Mouse (Mus musculus): ENCODE data around the gene Ank2. TPM values are rescaled to one million over a fixed set of nuclear protein-coding genes. Genes with fewer than 3 reads are reported as not detected.

Ank2 gene
- polyA plus RNA-seq, 1 experiment, result 352 TPM

GRCm38 (mm10) chr3:127116226-127116625, 382.9 kb downstream of the Ank2 start:
- no peak overlapping the region for H3K27ac ChIP-seq (ENCODE audit: insufficient read depth, low read length)
- peaks cover 9% of the 10 kb centered on the region for H3K4me1 ChIP-seq (ENCODE audit: control insufficient read depth, insufficient read depth, low read length)
- TF ChIP-seq POLR2A (IDR thresholded peaks at IDR 0.05; ENCODE audit: extremely low read depth, insufficient read depth, low read length) (no peak), CTCF (IDR thresholded peaks at IDR 0.05; ENCODE audit: extremely low read depth, insufficient read depth, low read length) (no peak)
- H3K4me3 ChIP-seq (ENCODE audit: insufficient read depth, low read length), result no peak overlapping the region

GRCm38 (mm10) chr3:127113238-127113637, 385.9 kb downstream of the Ank2 start:
- Histone ChIP-seq H3K4me1 (ENCODE audit: control insufficient read depth, insufficient read depth, low read length) (peaks cover 14% of the 10 kb centered on the region), H3K27ac (ENCODE audit: insufficient read depth, low read length) (no peak overlapping the region), H3K4me3 (ENCODE audit: insufficient read depth, low read length) (no peak overlapping the region)
- TF ChIP-seq CTCF (IDR thresholded peaks at IDR 0.05; ENCODE audit: extremely low read depth, insufficient read depth, low read length) (no peak), POLR2A (IDR thresholded peaks at IDR 0.05; ENCODE audit: extremely low read depth, insufficient read depth, low read length) (no peak)

GRCm38 (mm10) chr3:127109413-127109812, 389.7 kb downstream of the Ank2 start:
- no peak for TF ChIP-seq CTCF (IDR thresholded peaks at IDR 0.05; ENCODE audit: extremely low read depth, insufficient read depth, low read length)
- no peak for TF ChIP-seq POLR2A (IDR thresholded peaks at IDR 0.05; ENCODE audit: extremely low read depth, insufficient read depth, low read length)
- Histone ChIP-seq H3K4me3 (ENCODE audit: insufficient read depth, low read length) (no peak overlapping the region), H3K4me1 (ENCODE audit: control insufficient read depth, insufficient read depth, low read length) (peaks cover 10% of the 10 kb centered on the region), H3K27ac (ENCODE audit: insufficient read depth, low read length) (no peak overlapping the region)

GRCm38 (mm10) chr3:127108481-127108880, 390.7 kb downstream of the Ank2 start:
- peaks cover 10% of the 10 kb centered on the region for H3K4me1 ChIP-seq (ENCODE audit: control insufficient read depth, insufficient read depth, low read length)
- TF ChIP-seq CTCF (IDR thresholded peaks at IDR 0.05; ENCODE audit: extremely low read depth, insufficient read depth, low read length), result no peak
- no peak for TF ChIP-seq POLR2A (IDR thresholded peaks at IDR 0.05; ENCODE audit: extremely low read depth, insufficient read depth, low read length)
- H3K27ac ChIP-seq (ENCODE audit: insufficient read depth, low read length), result no peak overlapping the region
- H3K4me3 ChIP-seq (ENCODE audit: insufficient read depth, low read length), result no peak overlapping the region

GRCm38 (mm10) chr3:127107281-127107680, 391.9 kb downstream of the Ank2 start:
- H3K4me3 ChIP-seq (ENCODE audit: insufficient read depth, low read length), result no peak overlapping the region
- peaks cover 10% of the 10 kb centered on the region for H3K4me1 ChIP-seq (ENCODE audit: control insufficient read depth, insufficient read depth, low read length)
- no peak for TF ChIP-seq POLR2A (IDR thresholded peaks at IDR 0.05; ENCODE audit: extremely low read depth, insufficient read depth, low read length)
- TF ChIP-seq CTCF (IDR thresholded peaks at IDR 0.05; ENCODE audit: extremely low read depth, insufficient read depth, low read length), result no peak
- no peak overlapping the region for H3K27ac ChIP-seq (ENCODE audit: insufficient read depth, low read length)

- no peak overlapping the region for H3K27ac ChIP-seq (ENCODE audit: insufficient read depth, low read length)
- TF ChIP-seq POLR2A (IDR thresholded peaks at IDR 0.05; ENCODE audit: extremely low read depth, insufficient read depth, low read length), result no peak
- TF ChIP-seq CTCF (IDR thresholded peaks at IDR 0.05; ENCODE audit: extremely low read depth, insufficient read depth, low read length), result no peak
- H3K4me1 ChIP-seq (ENCODE audit: control insufficient read depth, insufficient read depth, low read length), result 0 out of 2 replicates have a peak, but pooled peaks cover under 1% of the 10 kb centered on the region
- no peak overlapping the region for H3K4me3 ChIP-seq (ENCODE audit: insufficient read depth, low read length)
Observed at GRCm38 (mm10) chr3:127101326-127101725, 397.8 kb downstream of the Ank2 start.

DNA sequence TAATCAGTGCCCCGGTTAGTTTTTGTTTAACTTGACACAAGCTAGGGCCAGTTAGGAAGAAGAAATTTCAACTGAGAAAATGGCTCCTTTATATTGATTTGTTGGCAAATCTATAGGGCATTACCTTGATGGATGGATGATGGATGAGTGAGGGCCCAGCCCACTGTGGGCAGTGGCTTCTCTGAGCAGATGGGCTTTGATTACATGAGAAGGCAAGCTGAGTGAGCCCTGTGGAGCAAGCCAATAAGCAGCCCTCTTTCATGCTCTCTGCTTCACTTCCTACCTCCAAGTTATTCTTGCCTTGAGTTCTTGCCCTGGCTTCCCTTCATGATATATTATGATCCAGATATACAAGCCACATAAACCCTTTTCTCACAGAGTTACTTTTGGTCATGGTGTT, 401.4 kb downstream of the Ank2 start:
- H3K4me1 ChIP-seq (ENCODE audit: control insufficient read depth, insufficient read depth, low read length), result peaks cover 13% of the 10 kb centered on the region
- H3K27ac ChIP-seq (ENCODE audit: insufficient read depth, low read length), result no peak overlapping the region
- TF ChIP-seq CTCF (IDR thresholded peaks at IDR 0.05; ENCODE audit: extremely low read depth, insufficient read depth, low read length) (no peak), POLR2A (IDR thresholded peaks at IDR 0.05; ENCODE audit: extremely low read depth, insufficient read depth, low read length) (no peak)
- H3K4me3 ChIP-seq (ENCODE audit: insufficient read depth, low read length), result no peak overlapping the region

- H3K4me1 ChIP-seq (ENCODE audit: control insufficient read depth, insufficient read depth, low read length), result peaks cover 13% of the 10 kb centered on the region
- H3K27ac ChIP-seq (ENCODE audit: insufficient read depth, low read length), result no peak overlapping the region
- no peak overlapping the region for H3K4me3 ChIP-seq (ENCODE audit: insufficient read depth, low read length)
- TF ChIP-seq POLR2A (IDR thresholded peaks at IDR 0.05; ENCODE audit: extremely low read depth, insufficient read depth, low read length), result no peak
- TF ChIP-seq CTCF (IDR thresholded peaks at IDR 0.05; ENCODE audit: extremely low read depth, insufficient read depth, low read length), result no peak
Observed at GRCm38 (mm10) chr3:127097106-127097505, 402.0 kb downstream of the Ank2 start.

- H3K27ac ChIP-seq (ENCODE audit: insufficient read depth, low read length), result no peak overlapping the region
Observed at GRCm38 (mm10) chr3:127093631-127094030, 405.5 kb downstream of the Ank2 start.

GRCm38 (mm10) chr3:127087574-127087973, 411.6 kb downstream of the Ank2 start:
- H3K4me1 ChIP-seq (ENCODE audit: control insufficient read depth, insufficient read depth, low read length), result no peaks in the 10 kb centered on the region; the same call in 1 of the 2 replicates
- no peak overlapping the region for H3K4me3 ChIP-seq (ENCODE audit: insufficient read depth, low read length)
- TF ChIP-seq CTCF (IDR thresholded peaks at IDR 0.05; ENCODE audit: extremely low read depth, insufficient read depth, low read length) (no peak), POLR2A (IDR thresholded peaks at IDR 0.05; ENCODE audit: extremely low read depth, insufficient read depth, low read length) (no peak)
- no peak overlapping the region for H3K27ac ChIP-seq (ENCODE audit: insufficient read depth, low read length)

More at GRCm38 (mm10) chr3:127093631-127094030, 405.5 kb downstream of the Ank2 start:
- Histone ChIP-seq H3K4me3 (ENCODE audit: insufficient read depth, low read length) (no peak overlapping the region), H3K4me1 (ENCODE audit: control insufficient read depth, insufficient read depth, low read length) (peaks cover 13% of the 10 kb centered on the region)
- no peak for TF ChIP-seq CTCF (IDR thresholded peaks at IDR 0.05; ENCODE audit: extremely low read depth, insufficient read depth, low read length)
- no peak for TF ChIP-seq POLR2A (IDR thresholded peaks at IDR 0.05; ENCODE audit: extremely low read depth, insufficient read depth, low read length)

All from cortical plate, adult 2 months (tissue).